ENCODE assay signal across 27 mouse cellular contexts in genomic region chr15:84124086-84124485, GRCm38 (mm10). TPM values are rescaled to one million over a fixed set of nuclear protein-coding genes. Genes with fewer than 3 reads are reported as not detected.
DNase-seq lines count a peak whose midpoint lies in the region; ATAC-seq and TF ChIP-seq lines count a peak whose summit lies in the region.
"Had no signal": no experiment of that assay in that cellular context is flagged by ENCODE, and none has a peak within 500 bp of the region (broad histone marks: within the 10 kb centered on the region; RNA-seq: fewer than 3 reads in every experiment).

No protein-coding gene starts in this region.

- no peaks in the 10 kb centered on the region for H3K9me3 ChIP-seq in forebrain, postnatal 0 days (ENCODE audit: low read length)
- no peaks in the 10 kb centered on the region for H3K9me3 ChIP-seq in forebrain, embryonic 13.5 days (replicated peaks)
- no peaks in the 10 kb centered on the region for H3K9me3 ChIP-seq in intestine, postnatal 0 days (ENCODE audit: control insufficient read depth)
- no peaks in the 10 kb centered on the region for H3K9me3 ChIP-seq in intestine, embryonic 15.5 days
- H3K9me3 ChIP-seq in liver, embryonic 14.5 days (ENCODE audit: control insufficient read depth, low read length): no peaks in the 10 kb centered on the region
- H3K9me3 ChIP-seq in liver, embryonic 11.5 days (ENCODE audit: control insufficient read depth, low read length): no peaks in the 10 kb centered on the region
- H3K9me3 ChIP-seq in stomach, postnatal 0 days (ENCODE audit: control insufficient read depth, low read length): no peaks in the 10 kb centered on the region
- H3K9me3 ChIP-seq: embryonic facial prominence, embryonic 15.5 days; heart, embryonic 15.5 days; hindbrain, embryonic 13.5 days; limb, embryonic 12.5 days; stomach, embryonic 15.5 days had no signal

- no peak overlapping the region for H3K27ac ChIP-seq in forebrain, postnatal 0 days (ENCODE audit: low read depth, low read length)
- H3K27ac ChIP-seq in forebrain, embryonic 13.5 days: no peak overlapping the region
- no peak overlapping the region for H3K27ac ChIP-seq in intestine, postnatal 0 days (ENCODE audit: low read depth, low read length)
- H3K27ac ChIP-seq in intestine, embryonic 15.5 days: no peak overlapping the region
- no peak overlapping the region for H3K27ac ChIP-seq in liver, embryonic 14.5 days
- no peak overlapping the region for H3K27ac ChIP-seq in liver, embryonic 11.5 days (ENCODE audit: low read depth, low read length)
- H3K27ac ChIP-seq in stomach, postnatal 0 days (replicated peaks): no peak overlapping the region
- H3K27ac ChIP-seq: embryonic facial prominence, embryonic 15.5 days; heart, embryonic 15.5 days; hindbrain, embryonic 13.5 days; limb, embryonic 12.5 days; stomach, embryonic 15.5 days had no signal

- H3K4me3 ChIP-seq in forebrain, postnatal 0 days (ENCODE audit: low read depth, low read length): no peak overlapping the region
- H3K4me3 ChIP-seq in forebrain, embryonic 13.5 days: no peak overlapping the region
- H3K4me3 ChIP-seq in intestine, postnatal 0 days (ENCODE audit: low read depth, low read length): no peak overlapping the region
- no peak overlapping the region for H3K4me3 ChIP-seq in intestine, embryonic 15.5 days (replicated peaks)
- no peak overlapping the region for H3K4me3 ChIP-seq in liver, embryonic 14.5 days (ENCODE audit: insufficient read depth in 1 of 2, low read depth in 2 of 2, low read length in 2 of 2)
- no peak overlapping the region for H3K4me3 ChIP-seq in liver, embryonic 11.5 days (ENCODE audit: low read depth, low read length)
- H3K4me3 ChIP-seq in stomach, postnatal 0 days (ENCODE audit: low read depth, low read length): no peak overlapping the region
- H3K4me3 ChIP-seq: embryonic facial prominence, embryonic 15.5 days; heart, embryonic 15.5 days; hindbrain, embryonic 13.5 days; limb, embryonic 12.5 days; stomach, embryonic 15.5 days had no signal

- H3K9ac ChIP-seq in forebrain, postnatal 0 days: no peak overlapping the region
- H3K9ac ChIP-seq in forebrain, embryonic 13.5 days: no peak overlapping the region
- H3K9ac ChIP-seq in intestine, postnatal 0 days (ENCODE audit: low read depth, low read length): no peak overlapping the region
- no peak overlapping the region for H3K9ac ChIP-seq in intestine, embryonic 15.5 days
- H3K9ac ChIP-seq in liver, embryonic 14.5 days (replicated peaks): no peak overlapping the region
- H3K9ac ChIP-seq in liver, embryonic 11.5 days (ENCODE audit: low read depth, low read length): no peak overlapping the region
- no peak overlapping the region for H3K9ac ChIP-seq in stomach, postnatal 0 days (ENCODE audit: low read length)
- H3K9ac ChIP-seq: embryonic facial prominence, embryonic 15.5 days; heart, embryonic 15.5 days; hindbrain, embryonic 13.5 days; limb, embryonic 12.5 days; stomach, embryonic 15.5 days had no signal

- no peaks in the 10 kb centered on the region for H3K27me3 ChIP-seq in forebrain, postnatal 0 days (ENCODE audit: insufficient read depth, low read length)
- no peaks in the 10 kb centered on the region for H3K27me3 ChIP-seq in forebrain, embryonic 13.5 days
- no peaks in the 10 kb centered on the region for H3K27me3 ChIP-seq in intestine, postnatal 0 days (replicated peaks; ENCODE audit: control insufficient read depth, insufficient read depth, low read length)
- H3K27me3 ChIP-seq in intestine, embryonic 15.5 days (replicated peaks): no peaks in the 10 kb centered on the region
- no peaks in the 10 kb centered on the region for H3K27me3 ChIP-seq in liver, embryonic 14.5 days (ENCODE audit: control insufficient read depth, insufficient read depth, low read length)
- no peaks in the 10 kb centered on the region for H3K27me3 ChIP-seq in liver, embryonic 11.5 days (replicated peaks; ENCODE audit: control insufficient read depth, insufficient read depth, low read length)
- no peaks in the 10 kb centered on the region for H3K27me3 ChIP-seq in stomach, postnatal 0 days (ENCODE audit: control insufficient read depth, insufficient read depth, low read length)
- H3K27me3 ChIP-seq: embryonic facial prominence, embryonic 15.5 days; hindbrain, embryonic 13.5 days; stomach, embryonic 15.5 days had no signal

- WGBS in forebrain, postnatal 0 days: 66% methylated on average over 7 of the region's 7 CpGs
- WGBS in forebrain, embryonic 13.5 days: 69% methylated on average over 7 of the region's 7 CpGs
- WGBS in intestine, postnatal 0 days: 65% methylated on average over 7 of the region's 7 CpGs
- WGBS in intestine, embryonic 15.5 days: 59% methylated on average over 7 of the region's 7 CpGs
- WGBS in liver, embryonic 14.5 days (ENCODE audit: insufficient replicate concordance): 51% methylated on average over 7 of the region's 7 CpGs
- WGBS in liver, embryonic 11.5 days: 52% methylated on average over 7 of the region's 7 CpGs
- 59% methylated on average over 7 of the region's 7 CpGs for WGBS in stomach, postnatal 0 days

- TF ChIP-seq CTCF in forebrain, postnatal 0 days (IDR thresholded peaks at IDR 0.05; ENCODE audit: low read depth): peak; percentile 22; the same call in 1 of the 2 replicates
- peak; percentile 43; the same call in 1 of the 2 replicates for TF ChIP-seq CTCF in intestine, postnatal 0 days (IDR thresholded peaks at IDR 0.05; ENCODE audit: low read depth)
- TF ChIP-seq CTCF in liver, embryonic 14.5 days (IDR thresholded peaks at IDR 0.05; ENCODE audit: low read depth): peak; percentile 51
- peak; percentile 47 for TF ChIP-seq CTCF in stomach, postnatal 0 days (IDR thresholded peaks at IDR 0.05; ENCODE audit: low read depth)

- no peaks in the 10 kb centered on the region for H3K4me1 ChIP-seq in forebrain, postnatal 0 days (ENCODE audit: insufficient read depth)
- H3K4me1 ChIP-seq in forebrain, embryonic 13.5 days: no peaks in the 10 kb centered on the region
- no peaks in the 10 kb centered on the region for H3K4me1 ChIP-seq in intestine, postnatal 0 days (replicated peaks; ENCODE audit: control insufficient read depth, insufficient read depth, low read length)
- H3K4me1 ChIP-seq in intestine, embryonic 15.5 days (replicated peaks): no peaks in the 10 kb centered on the region
- no peaks in the 10 kb centered on the region for H3K4me1 ChIP-seq in liver, embryonic 14.5 days (replicated peaks; ENCODE audit: control insufficient read depth in 2 of 2, insufficient read depth in 2 of 2, low read length in 1 of 2)
- H3K4me1 ChIP-seq in liver, embryonic 11.5 days (replicated peaks; ENCODE audit: control insufficient read depth, insufficient read depth, low read length): no peaks in the 10 kb centered on the region
- no peaks in the 10 kb centered on the region for H3K4me1 ChIP-seq in stomach, postnatal 0 days (replicated peaks; ENCODE audit: control insufficient read depth, insufficient read depth)
- H3K4me1 ChIP-seq: embryonic facial prominence, embryonic 15.5 days; heart, embryonic 15.5 days; hindbrain, embryonic 13.5 days; limb, embryonic 12.5 days; stomach, embryonic 15.5 days had no signal

- no peaks in the 10 kb centered on the region for H3K36me3 ChIP-seq in forebrain, postnatal 0 days (ENCODE audit: insufficient read depth)
- no peaks in the 10 kb centered on the region for H3K36me3 ChIP-seq in forebrain, embryonic 13.5 days (ENCODE audit: poor library complexity, severe bottlenecking)
- no peaks in the 10 kb centered on the region for H3K36me3 ChIP-seq in intestine, postnatal 0 days (ENCODE audit: control insufficient read depth, insufficient read depth)
- H3K36me3 ChIP-seq in intestine, embryonic 15.5 days: no peaks in the 10 kb centered on the region
- H3K36me3 ChIP-seq in liver, embryonic 14.5 days (replicated peaks; ENCODE audit: control insufficient read depth, insufficient read depth, low read depth): no peaks in the 10 kb centered on the region
- H3K36me3 ChIP-seq in liver, embryonic 11.5 days (ENCODE audit: control insufficient read depth, insufficient read depth, low read length): no peaks in the 10 kb centered on the region
- H3K36me3 ChIP-seq in stomach, postnatal 0 days (ENCODE audit: control insufficient read depth, insufficient read depth, low read length): no peaks in the 10 kb centered on the region
- H3K36me3 ChIP-seq: embryonic facial prominence, embryonic 15.5 days; heart, embryonic 15.5 days; hindbrain, embryonic 13.5 days; limb, embryonic 12.5 days; stomach, embryonic 15.5 days had no signal

- TF ChIP-seq EP300 in liver, embryonic 14.5 days (IDR thresholded peaks at IDR 0.05; ENCODE audit: low read depth): no peak
- no peak for TF ChIP-seq EP300 in stomach, postnatal 0 days (optimal IDR thresholded peaks at IDR 0.05)

- H3K4me2 ChIP-seq in forebrain, postnatal 0 days (ENCODE audit: low read depth): no peak overlapping the region
- no peak overlapping the region for H3K4me2 ChIP-seq in forebrain, embryonic 13.5 days
- no peak overlapping the region for H3K4me2 ChIP-seq in intestine, postnatal 0 days (replicated peaks; ENCODE audit: low read depth)
- no peak overlapping the region for H3K4me2 ChIP-seq in intestine, embryonic 15.5 days (replicated peaks)
- no peak overlapping the region for H3K4me2 ChIP-seq in liver, embryonic 14.5 days (ENCODE audit: low read depth)
- no peak overlapping the region for H3K4me2 ChIP-seq in liver, embryonic 11.5 days
- no peak overlapping the region for H3K4me2 ChIP-seq in stomach, postnatal 0 days (replicated peaks; ENCODE audit: low read depth)
- H3K4me2 ChIP-seq: embryonic facial prominence, embryonic 15.5 days; heart, embryonic 15.5 days; hindbrain, embryonic 13.5 days; limb, embryonic 12.5 days; stomach, embryonic 15.5 days had no signal

- DNase-seq in forebrain, postnatal 0 days: no peak
- no peak for DNase-seq in liver, embryonic 14.5 days (ENCODE audit: low read depth in 3 of 3, low spot score in 3 of 3)
- DNase-seq in liver, embryonic 11.5 days (ENCODE audit: low spot score): no peak
- DNase-seq in stomach, postnatal 0 days (ENCODE audit: low spot score): no peak
- DNase-seq in testis, postnatal 14 days (ENCODE audit: low spot score): no peak
- DNase-seq: adrenal gland, postnatal 14 days; cerebellum, adult 11-12 months; cerebellum, postnatal 14 days; heart, adult 11 months; lung, adult 2 months; lung, postnatal 4 days; retina, postnatal 1 day had no signal

- no peak for ATAC-seq in forebrain, postnatal 0 days
- ATAC-seq in forebrain, embryonic 13.5 days: no peak
- ATAC-seq in intestine, postnatal 0 days: no peak
- ATAC-seq in intestine, embryonic 15.5 days: no peak
- no peak for ATAC-seq in liver, embryonic 14.5 days (ENCODE audit: insufficient read depth)
- no peak for ATAC-seq in liver, embryonic 11.5 days (replicated peaks; ENCODE audit: low FRiP score)
- no peak for ATAC-seq in stomach, postnatal 0 days (ENCODE audit: low FRiP score, low TSS enrichment)
- ATAC-seq: intestine, embryonic 16.5 days had no signal

RNA-seq across cellular contexts. Expression of gene Pnpla5, which starts 1.1 kb away (rescaled TPM):
- total RNA-seq in forebrain, postnatal 0 days (2014; rRNA removed): not detected in 2 replicates
- not detected in 2 replicates for polyA plus RNA-seq in forebrain, postnatal 0 days (2015; fragmentation: Nextera tagmentation; extraction: Ambion mirVana)
- polyA plus RNA-seq in forebrain, embryonic 13.5 days (2015; fragmentation: Nextera tagmentation; extraction: Ambion mirVana): not detected in 2 replicates
- not detected in 2 replicates for polyA plus RNA-seq in intestine, postnatal 0 days (2015; fragmentation: Nextera tagmentation; extraction: Ambion mirVana)
- not detected in 2 replicates for polyA plus RNA-seq in intestine, embryonic 15.5 days (2015; fragmentation: Nextera tagmentation; extraction: Ambion mirVana)
- 0.02 TPM in 2 replicates for polyA plus RNA-seq in liver, embryonic 14.5 days (2012; rRNA removed)
- polyA plus RNA-seq in liver, embryonic 14.5 days (2014; fragmentation: Nextera tagmentation; extraction: Ambion mirVana): not detected in 2 replicates
- polyA plus RNA-seq in liver, embryonic 11.5 days (2014; fragmentation: Nextera tagmentation; extraction: Ambion mirVana): not detected in 2 replicates
- polyA plus RNA-seq in stomach, postnatal 0 days (2015; fragmentation: Nextera tagmentation; extraction: Ambion mirVana): not detected in 2 replicates
- total RNA-seq: layer of hippocampus, postnatal 25 days; left cerebral cortex, postnatal 10 days; MEL had no signal
- polyA plus RNA-seq: embryonic facial prominence, embryonic 15.5 days; heart, embryonic 15.5 days; hindbrain, embryonic 13.5 days; intestine, embryonic 16.5 days; limb, embryonic 12.5 days; neural tube, embryonic 11.5 days; stomach, embryonic 15.5 days; urinary bladder, adult 2 months had no signal

RNA-seq across cellular contexts. Expression of gene Sult4a1, which starts 18.5 kb away (rescaled TPM):
- total RNA-seq in forebrain, postnatal 0 days (2014; rRNA removed): 157 and 179 TPM in 2 replicates
- 132 and 140 TPM in 2 replicates for polyA plus RNA-seq in forebrain, postnatal 0 days (2015; fragmentation: Nextera tagmentation; extraction: Ambion mirVana)
- 40.3 and 43.3 TPM in 2 replicates for polyA plus RNA-seq in forebrain, embryonic 13.5 days (2015; fragmentation: Nextera tagmentation; extraction: Ambion mirVana)
- 3.8 and 4.5 TPM in 2 replicates for polyA plus RNA-seq in intestine, postnatal 0 days (2015; fragmentation: Nextera tagmentation; extraction: Ambion mirVana)
- 4.7 and 6.1 TPM in 2 replicates for polyA plus RNA-seq in intestine, embryonic 15.5 days (2015; fragmentation: Nextera tagmentation; extraction: Ambion mirVana)
- polyA plus RNA-seq in liver, embryonic 14.5 days (2012; rRNA removed): 0.06 and 0.16 TPM in 2 replicates
- not detected in 2 replicates for polyA plus RNA-seq in liver, embryonic 14.5 days (2014; fragmentation: Nextera tagmentation; extraction: Ambion mirVana)
- 0.81 and 0.88 TPM in 2 replicates for polyA plus RNA-seq in liver, embryonic 11.5 days (2014; fragmentation: Nextera tagmentation; extraction: Ambion mirVana)
- 3.9 and 4.0 TPM in 2 replicates for polyA plus RNA-seq in stomach, postnatal 0 days (2015; fragmentation: Nextera tagmentation; extraction: Ambion mirVana)
- total RNA-seq: MEL had no signal

RNA-seq across cellular contexts. Expression of gene Pnpla3, which starts 43.6 kb away (rescaled TPM):
- 5.2 and 5.6 TPM in 2 replicates for total RNA-seq in forebrain, postnatal 0 days (2014; rRNA removed)
- polyA plus RNA-seq in forebrain, postnatal 0 days (2015; fragmentation: Nextera tagmentation; extraction: Ambion mirVana): 2.4 and 3.0 TPM in 2 replicates
- 2.8 and 3.1 TPM in 2 replicates for polyA plus RNA-seq in forebrain, embryonic 13.5 days (2015; fragmentation: Nextera tagmentation; extraction: Ambion mirVana)
- 0.59 and 0.65 TPM in 2 replicates for polyA plus RNA-seq in intestine, postnatal 0 days (2015; fragmentation: Nextera tagmentation; extraction: Ambion mirVana)
- polyA plus RNA-seq in intestine, embryonic 15.5 days (2015; fragmentation: Nextera tagmentation; extraction: Ambion mirVana): 0.46 and 1.2 TPM in 2 replicates
- 4.0 TPM in 2 replicates for polyA plus RNA-seq in liver, embryonic 14.5 days (2012; rRNA removed)
- 0.66 and 0.72 TPM in 2 replicates for polyA plus RNA-seq in liver, embryonic 14.5 days (2014; fragmentation: Nextera tagmentation; extraction: Ambion mirVana)
- 1.4 and 2.3 TPM in 2 replicates for polyA plus RNA-seq in liver, embryonic 11.5 days (2014; fragmentation: Nextera tagmentation; extraction: Ambion mirVana)
- polyA plus RNA-seq in stomach, postnatal 0 days (2015; fragmentation: Nextera tagmentation; extraction: Ambion mirVana): 3.0 and 4.1 TPM in 2 replicates
- total RNA-seq: MEL had no signal

RNA-seq across cellular contexts. Expression of gene Efcab6, which starts 58.9 kb away (rescaled TPM):
- total RNA-seq in forebrain, postnatal 0 days (2014; rRNA removed): 6.0 and 9.2 TPM in 2 replicates
- polyA plus RNA-seq in forebrain, postnatal 0 days (2015; fragmentation: Nextera tagmentation; extraction: Ambion mirVana): 3.2 and 4.4 TPM in 2 replicates
- 1.9 and 2.3 TPM in 2 replicates for polyA plus RNA-seq in forebrain, embryonic 13.5 days (2015; fragmentation: Nextera tagmentation; extraction: Ambion mirVana)
- not detected in 2 replicates for polyA plus RNA-seq in intestine, postnatal 0 days (2015; fragmentation: Nextera tagmentation; extraction: Ambion mirVana)
- 0.05 and 0.10 TPM in 2 replicates for polyA plus RNA-seq in intestine, embryonic 15.5 days (2015; fragmentation: Nextera tagmentation; extraction: Ambion mirVana)
- not detected in 2 replicates for polyA plus RNA-seq in liver, embryonic 14.5 days (2012; rRNA removed)
- not detected in 2 replicates for polyA plus RNA-seq in liver, embryonic 14.5 days (2014; fragmentation: Nextera tagmentation; extraction: Ambion mirVana)
- polyA plus RNA-seq in liver, embryonic 11.5 days (2014; fragmentation: Nextera tagmentation; extraction: Ambion mirVana): not detected in 2 replicates
- polyA plus RNA-seq in stomach, postnatal 0 days (2015; fragmentation: Nextera tagmentation; extraction: Ambion mirVana): 0.07 and 0.22 TPM in 2 replicates
- total RNA-seq: adrenal gland, postnatal 14 days; MEL had no signal
- polyA plus RNA-seq: large intestine, adult 2 months had no signal
